Mouse (Mus musculus): ENCODE data around the gene Prss22.
"Not testable (repeated sequence)": the region's sequence is repeated elsewhere in the genome, so short reads cannot be mapped to it uniquely, and the experiment has no call there.

Prss22 gene

GRCm38 (mm10) chr17:23995421-23995820, 2.5 kb downstream of the Prss22 start:
- no peak for DNase-seq (ENCODE audit: low spot score in 2 of 2)

- DNase-seq (ENCODE audit: low spot score in 2 of 2) = no peak
These were observed 3.2 kb downstream of the Prss22 start for GRCm38 (mm10) chr17:23994667-23995066.

- DNase-seq (ENCODE audit: low spot score in 2 of 2) = peak; percentile 97 to 98
These were observed 4.1 kb downstream of the Prss22 start for GRCm38 (mm10) chr17:23993559-23994428.

- DNase-seq (ENCODE audit: low spot score in 2 of 2) = no peak
These were observed 4.9 kb downstream of the Prss22 start for GRCm38 (mm10) chr17:23992789-23993553.

- DNase-seq (ENCODE audit: low spot score in 2 of 2) = no peak
These were observed 8.1 kb downstream of the Prss22 start for GRCm38 (mm10) chr17:23989802-23990201.

GRCm38 (mm10) chr17:23984989-23985388, 12.9 kb downstream of the Prss22 start:
- DNase-seq (ENCODE audit: low spot score in 2 of 2) = no peak

- no peak for DNase-seq (ENCODE audit: low spot score in 2 of 2)
These were observed 15.0 kb downstream of the Prss22 start for GRCm38 (mm10) chr17:23982912-23983311.

GRCm38 (mm10) chr17:23980297-23980909, 17.5 kb downstream of the Prss22 start, which contains the start of gene Prss30:
Gene Prss30, minus strand, starts transcription at chr17:23980566.
- no peak for DNase-seq (ENCODE audit: low spot score in 2 of 2)

- no peak for DNase-seq (ENCODE audit: low spot score in 2 of 2)
These were observed 18.4 kb downstream of the Prss22 start for GRCm38 (mm10) chr17:23979471-23979870.

GRCm38 (mm10) chr17:23976665-23977064, 21.2 kb downstream of the Prss22 start:
- DNase-seq (ENCODE audit: low spot score in 2 of 2) = no peak

GRCm38 (mm10) chr17:23971315-23971714, 26.6 kb downstream of the Prss22 start:
- no peak for DNase-seq (ENCODE audit: low spot score in 2 of 2)

- peak; percentile 74 to 84 for DNase-seq (ENCODE audit: low spot score in 2 of 2)
These were observed 28.7 kb downstream of the Prss22 start for GRCm38 (mm10) chr17:23969231-23969630.

- DNase-seq (ENCODE audit: low spot score in 2 of 2) = no peak
These were observed 29.1 kb downstream of the Prss22 start for GRCm38 (mm10) chr17:23968780-23969179.

GRCm38 (mm10) chr17:23966658-23967401, 31.1 kb downstream of the Prss22 start:
- no peak for DNase-seq (ENCODE audit: low spot score in 2 of 2)

GRCm38 (mm10) chr17:23965805-23966425, 32.0 kb downstream of the Prss22 start:
- no peak for DNase-seq (ENCODE audit: low spot score in 2 of 2)

- DNase-seq (ENCODE audit: low spot score in 2 of 2) = no peak
These were observed 36.3 kb downstream of the Prss22 start for GRCm38 (mm10) chr17:23961573-23962122.

- DNase-seq (ENCODE audit: low spot score in 2 of 2) = peak; percentile 73 to 85
These were observed 37.7 kb downstream of the Prss22 start for GRCm38 (mm10) chr17:23960084-23960738.

- no peak for DNase-seq (ENCODE audit: low spot score in 2 of 2)
These were observed 42.7 kb downstream of the Prss22 start, which contains the start of gene Sbpl for GRCm38 (mm10) chr17:23955174-23955573. Gene Sbpl, minus strand, starts transcription at chr17:23955274.

- DNase-seq (ENCODE audit: low spot score in 2 of 2) = not testable (repeated sequence)
These were observed 47.1 kb downstream of the Prss22 start for GRCm38 (mm10) chr17:23950828-23951227.

- no peak for DNase-seq (ENCODE audit: low spot score in 2 of 2)
These were observed 48.8 kb downstream of the Prss22 start for GRCm38 (mm10) chr17:23949068-23949467.

All from frontal cortex, postnatal 25 days (tissue).